Mouse (Mus musculus) lung, postnatal 4 days (tissue): ENCODE data around the gene Soat2.

Experiments
- DNase-seq, 2 experiments: peaks; one replicate each; pipeline ENCODE4 v3.0.0; 2021

Gene Soat2

DNA sequence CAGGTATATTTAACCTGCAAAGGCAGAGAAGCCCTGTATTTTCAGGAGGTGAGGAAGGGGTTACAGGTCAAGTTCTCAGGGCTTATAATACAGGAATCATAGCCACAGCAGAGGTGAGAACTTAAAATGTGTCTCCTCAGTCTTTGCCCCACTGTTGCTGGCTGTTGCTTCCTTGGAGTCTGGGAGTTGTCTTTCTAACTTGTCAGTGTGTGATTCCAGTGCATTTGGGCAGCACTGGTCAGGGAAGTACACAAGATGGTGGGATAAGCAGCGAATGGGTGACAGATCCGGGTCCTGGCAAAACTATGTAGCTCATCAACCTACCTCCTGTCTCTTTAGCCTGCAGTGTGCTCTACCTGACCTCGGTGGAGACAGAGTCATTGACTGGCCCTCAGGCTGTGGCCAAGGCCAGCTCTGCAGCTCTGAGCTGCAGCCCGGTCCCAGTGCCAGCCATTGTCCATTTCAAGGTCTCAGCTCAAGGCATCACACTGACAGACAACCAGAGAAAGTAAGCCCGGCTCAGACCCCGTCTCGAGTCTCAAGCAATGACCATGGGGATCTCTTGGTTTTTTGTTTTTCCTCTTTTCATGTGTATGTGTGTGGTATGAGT lies 35.6 kb upstream of the Soat2 start:
- DNase-seq = no peak

DNA sequence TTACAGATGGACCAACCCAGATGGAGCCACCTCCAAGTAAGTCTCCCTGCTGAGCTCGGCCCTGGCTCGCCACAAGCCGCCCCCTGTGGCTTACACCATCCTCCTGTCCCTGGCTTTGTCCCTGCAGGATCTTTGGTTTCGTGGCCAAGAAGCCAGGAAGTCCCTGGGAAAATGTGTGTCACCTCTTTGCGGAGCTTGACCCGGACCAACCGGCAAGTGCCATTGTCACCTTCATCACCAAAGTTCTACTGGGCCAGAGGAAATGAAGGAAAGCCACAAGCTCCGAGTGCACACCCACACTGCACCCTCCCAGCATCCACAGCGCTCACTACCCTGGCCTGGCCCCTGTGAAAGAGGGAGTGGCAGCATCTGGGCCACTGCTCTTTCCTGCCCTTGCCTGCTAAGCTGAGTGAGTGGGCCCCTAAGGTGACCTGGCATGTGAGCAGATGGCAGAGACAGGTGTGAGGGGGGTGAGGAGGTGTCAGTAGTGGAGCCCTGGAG lies 34.5 kb upstream of the Soat2 start:
- DNase-seq = no peak

DNA sequence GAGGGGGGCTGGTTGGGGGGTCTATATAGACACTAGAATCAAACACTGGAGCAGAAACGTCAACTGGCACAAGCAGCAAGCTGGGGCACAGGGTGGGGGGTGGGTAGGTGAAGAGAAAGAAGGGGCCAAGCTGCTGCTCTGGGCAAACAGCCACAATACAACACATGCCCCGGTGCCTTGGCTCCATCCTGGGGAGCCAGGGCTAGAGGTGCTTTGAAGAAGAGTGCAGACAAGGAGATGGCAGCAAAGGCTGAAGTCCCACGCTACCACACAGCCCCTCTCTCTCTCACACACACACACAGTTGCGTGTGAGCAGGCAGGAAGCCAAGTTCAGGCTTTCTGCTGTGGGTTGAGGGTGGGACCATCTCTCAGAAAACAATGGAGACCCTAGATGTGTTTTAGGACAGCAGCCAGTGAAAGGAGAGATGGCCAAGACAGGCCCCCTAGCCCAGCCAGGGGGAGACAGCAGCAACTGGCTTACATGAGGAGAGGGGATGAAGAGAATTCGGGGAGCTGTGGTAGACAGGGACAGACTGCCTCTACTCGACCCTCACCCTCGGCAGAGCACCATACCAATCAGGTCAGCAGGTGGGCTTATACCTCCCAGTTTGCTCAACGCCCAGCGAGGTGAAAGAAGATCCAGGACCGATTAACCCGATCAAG lies 33.4 kb upstream of the Soat2 start:
- no peak for DNase-seq

DNA sequence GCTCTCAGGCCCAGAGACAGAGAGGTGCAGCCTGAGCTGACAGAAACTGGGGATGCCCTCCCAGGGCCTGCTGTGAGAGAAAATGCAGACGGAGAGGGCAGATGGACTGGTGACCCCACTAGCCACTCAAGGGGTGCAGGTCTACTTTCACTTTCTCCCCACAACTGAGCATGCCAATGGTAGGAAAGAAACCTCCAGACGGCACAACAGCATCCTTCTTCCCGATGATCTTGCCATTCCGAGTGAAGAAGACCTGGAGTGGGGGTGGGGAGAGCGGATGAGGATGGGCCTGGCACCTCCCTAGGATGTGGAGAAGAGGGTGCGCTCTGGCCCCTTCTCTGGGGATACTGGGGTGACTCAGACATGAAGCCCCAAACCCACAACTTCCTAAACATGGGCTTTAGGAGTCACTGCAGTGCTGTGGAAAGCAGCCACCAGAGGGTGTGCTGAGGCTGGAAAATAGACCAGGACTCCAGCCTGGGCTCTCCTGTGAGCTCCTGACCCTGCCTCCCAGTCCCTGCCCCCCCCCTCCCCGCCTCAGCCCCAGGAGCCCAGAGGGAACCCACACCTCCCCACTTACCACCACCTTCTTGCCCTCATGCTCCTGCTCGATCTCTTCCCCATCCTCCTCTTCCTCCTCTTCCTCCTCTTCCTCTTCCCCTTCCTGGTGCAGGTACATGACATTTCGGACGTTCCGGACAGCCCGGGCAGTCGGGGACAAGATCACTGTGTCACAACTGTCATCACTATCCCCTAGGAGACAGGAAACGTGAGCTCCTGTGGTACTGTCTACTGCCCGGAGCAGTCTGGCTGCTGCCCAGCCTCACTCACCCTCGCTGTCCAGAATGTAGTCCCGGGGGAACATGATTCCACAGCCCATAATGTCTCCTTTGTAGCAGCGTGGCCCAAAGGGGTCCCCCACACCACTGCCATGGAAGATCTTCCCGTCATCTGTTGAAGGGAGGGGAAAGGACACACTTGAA lies 32.6 kb upstream of the Soat2 start:
- peak; percentile 49 to 50 for DNase-seq

DNA sequence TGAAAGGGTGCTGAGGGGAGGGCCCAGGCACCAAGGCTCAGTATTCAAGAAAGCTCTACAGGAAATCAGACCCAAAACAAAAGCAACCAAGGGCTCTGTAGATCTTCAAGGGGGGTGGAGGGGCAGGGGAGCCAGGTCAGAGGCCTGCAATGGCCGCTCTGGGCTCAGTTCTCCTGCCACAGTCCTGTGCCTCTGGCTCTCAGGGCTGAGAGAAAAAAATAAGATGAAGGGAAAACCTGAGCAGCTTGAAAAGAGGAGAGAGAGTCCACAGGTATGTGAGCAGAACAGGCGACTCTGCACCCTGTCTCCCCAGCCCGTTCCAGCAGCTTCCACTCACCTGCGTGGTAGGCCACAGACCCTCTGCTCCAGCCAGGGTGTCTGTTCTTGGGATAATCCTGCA lies 31.7 kb upstream of the Soat2 start:
- no peak for DNase-seq

DNA sequence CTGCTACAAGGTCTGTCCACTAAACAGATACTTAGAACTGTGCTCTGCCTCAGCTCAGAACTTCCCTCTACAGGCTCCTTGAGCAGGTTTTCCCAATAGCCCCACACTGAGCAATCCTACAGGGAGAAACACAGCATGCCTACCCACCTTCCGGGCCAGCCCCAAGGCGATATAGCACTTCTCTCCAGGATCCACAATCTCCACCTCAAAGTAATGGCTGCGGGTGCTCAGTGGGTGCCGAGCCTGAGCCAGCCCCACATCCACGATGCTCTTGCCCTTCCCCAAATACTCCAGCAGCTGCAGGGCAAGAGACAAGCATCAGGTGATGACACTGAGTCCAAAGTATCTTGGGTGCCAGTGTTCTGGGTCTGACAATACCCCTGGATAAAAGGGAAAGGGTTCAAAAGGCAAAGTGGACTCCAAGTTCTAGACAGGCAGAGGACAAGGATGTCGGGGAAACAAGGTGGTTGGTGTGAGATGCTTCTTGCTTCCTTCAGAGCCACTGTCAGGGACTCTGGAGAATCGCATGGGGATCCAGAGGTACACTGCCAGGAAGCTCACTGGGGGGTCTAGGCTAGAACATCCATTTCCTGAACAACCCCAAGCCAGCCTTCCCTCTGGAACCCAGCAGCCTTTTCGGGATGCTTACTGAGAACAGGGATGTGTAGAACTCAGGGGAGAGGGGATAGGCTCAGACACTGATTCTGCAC lies 31.1 kb upstream of the Soat2 start:
- no peak for DNase-seq

DNA sequence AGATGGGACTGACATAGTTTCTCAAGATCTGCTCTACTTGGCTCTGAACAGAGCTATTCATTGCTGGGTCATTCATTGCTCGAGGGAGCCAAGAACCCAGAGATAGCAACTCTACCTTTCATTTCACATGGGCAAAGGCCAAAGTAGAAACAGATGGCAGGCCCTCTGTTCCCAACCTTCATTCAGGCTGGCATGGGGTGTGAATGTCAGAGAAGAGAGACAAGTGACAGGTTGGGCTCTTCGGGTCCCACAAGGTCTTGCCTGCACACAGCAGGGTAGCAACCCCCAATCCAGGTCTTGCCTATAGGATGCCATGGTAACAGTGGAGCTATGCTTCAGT lies 30.5 kb upstream of the Soat2 start:
- no peak for DNase-seq

DNA sequence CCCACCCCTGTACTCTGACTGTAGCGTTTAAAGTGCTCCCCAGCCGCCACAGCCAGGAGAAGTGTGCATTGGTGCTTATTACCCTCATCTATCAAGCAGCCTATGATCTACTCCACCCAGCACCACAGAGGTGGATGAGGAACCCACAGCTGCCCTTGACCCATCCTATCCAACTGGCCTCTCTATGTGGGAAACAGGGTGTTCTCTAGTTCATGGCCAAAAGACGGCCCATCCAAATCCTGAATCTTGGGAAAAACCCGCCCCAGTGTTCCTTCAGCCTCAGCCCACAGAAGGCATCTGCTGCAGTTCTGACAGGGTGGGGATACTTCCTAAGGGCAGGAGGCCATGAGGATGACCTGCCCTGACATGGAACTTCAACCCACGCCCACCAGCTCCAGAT lies 29.8 kb upstream of the Soat2 start:
- DNase-seq = no peak

DNA sequence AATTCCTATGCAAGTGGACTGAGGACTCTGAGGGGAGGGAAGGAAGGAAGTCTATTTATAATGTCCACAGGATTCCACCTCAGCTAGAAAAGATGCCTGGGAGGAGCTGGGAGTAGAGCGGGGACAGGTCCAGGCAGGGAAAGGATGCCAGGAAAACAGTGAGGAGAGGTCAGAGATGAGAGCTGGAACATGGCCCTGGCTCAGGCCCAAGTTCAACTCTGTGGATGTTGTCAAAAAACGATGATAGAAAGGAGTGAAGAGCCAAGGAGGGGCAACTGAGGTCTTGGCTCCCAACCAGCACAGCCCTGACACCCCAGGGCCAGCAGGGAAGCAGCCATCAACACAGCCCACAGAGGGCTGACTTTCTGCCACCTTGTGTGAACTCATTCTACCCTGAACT lies 24.0 kb upstream of the Soat2 start:
- DNase-seq = peak; percentile 34 to 66

DNA sequence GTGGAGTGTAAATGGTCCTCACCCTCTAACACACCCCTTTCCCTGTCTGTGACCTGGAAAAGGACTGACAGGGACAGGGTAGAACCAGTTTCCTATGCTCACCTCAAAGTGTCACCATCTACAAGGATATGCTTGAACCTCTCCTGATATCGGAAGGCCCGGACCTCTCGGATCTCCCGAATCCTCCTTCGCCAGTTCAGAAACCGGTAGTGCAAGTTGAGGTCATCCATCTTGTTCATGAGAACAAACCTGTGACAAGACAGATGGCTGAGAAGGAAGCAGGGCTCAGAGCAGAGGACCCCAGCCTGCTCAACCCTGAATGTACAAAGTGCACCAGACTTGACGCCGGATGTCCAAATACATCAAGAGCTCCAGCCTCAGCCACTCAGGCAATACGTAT lies 17.0 kb upstream of the Soat2 start:
- no peak for DNase-seq

DNA sequence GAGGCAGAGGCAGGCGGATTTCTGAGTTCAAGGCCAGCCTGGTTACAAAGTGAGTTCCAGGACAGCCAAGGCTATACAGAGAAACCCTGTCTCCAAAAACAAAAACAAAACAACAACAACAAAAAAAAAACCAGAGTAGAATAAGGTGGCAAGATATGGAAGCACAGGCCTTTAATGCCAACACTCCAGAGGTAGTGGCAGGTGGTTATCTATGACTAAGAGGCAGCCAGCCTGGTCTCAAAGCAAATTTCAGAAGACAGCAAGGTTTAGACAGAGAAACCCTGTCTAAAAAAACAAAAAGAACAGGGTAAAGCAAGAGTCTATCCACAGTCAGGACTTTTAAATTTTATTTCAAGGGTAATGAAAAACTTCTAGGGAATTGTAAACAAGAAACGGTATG lies 15.6 kb upstream of the Soat2 start:
- DNase-seq = no peak

DNA sequence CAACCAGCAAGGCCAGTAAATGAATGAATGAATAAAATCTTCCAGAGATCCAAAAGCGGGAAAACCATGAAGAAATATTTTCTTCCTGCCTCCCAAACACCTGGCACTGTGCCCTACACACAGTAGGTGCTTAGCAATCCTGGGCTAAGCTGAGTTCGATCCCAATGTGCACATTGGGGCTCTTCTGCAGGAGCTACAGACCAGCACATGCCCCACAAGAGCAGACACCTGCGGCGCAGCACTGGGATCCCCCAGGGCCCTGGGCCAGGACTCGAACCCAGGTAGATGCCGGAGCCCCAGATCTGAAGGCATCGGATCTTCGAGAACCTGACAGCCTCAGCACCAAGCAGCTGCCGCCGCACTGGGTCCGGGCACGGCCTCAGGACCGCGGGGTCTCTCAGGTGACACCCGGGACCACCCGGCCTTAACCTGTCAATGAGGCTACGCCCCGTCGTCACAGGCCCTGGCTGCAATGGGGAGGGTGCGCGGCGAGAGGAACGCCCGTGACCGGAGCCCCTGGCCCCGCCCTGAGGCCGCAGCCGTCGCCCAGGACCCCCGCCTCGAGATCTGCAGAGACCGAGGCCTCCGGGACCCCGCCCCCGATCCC lies 14.7 kb upstream of the Soat2 start:
- no peak for DNase-seq

DNA sequence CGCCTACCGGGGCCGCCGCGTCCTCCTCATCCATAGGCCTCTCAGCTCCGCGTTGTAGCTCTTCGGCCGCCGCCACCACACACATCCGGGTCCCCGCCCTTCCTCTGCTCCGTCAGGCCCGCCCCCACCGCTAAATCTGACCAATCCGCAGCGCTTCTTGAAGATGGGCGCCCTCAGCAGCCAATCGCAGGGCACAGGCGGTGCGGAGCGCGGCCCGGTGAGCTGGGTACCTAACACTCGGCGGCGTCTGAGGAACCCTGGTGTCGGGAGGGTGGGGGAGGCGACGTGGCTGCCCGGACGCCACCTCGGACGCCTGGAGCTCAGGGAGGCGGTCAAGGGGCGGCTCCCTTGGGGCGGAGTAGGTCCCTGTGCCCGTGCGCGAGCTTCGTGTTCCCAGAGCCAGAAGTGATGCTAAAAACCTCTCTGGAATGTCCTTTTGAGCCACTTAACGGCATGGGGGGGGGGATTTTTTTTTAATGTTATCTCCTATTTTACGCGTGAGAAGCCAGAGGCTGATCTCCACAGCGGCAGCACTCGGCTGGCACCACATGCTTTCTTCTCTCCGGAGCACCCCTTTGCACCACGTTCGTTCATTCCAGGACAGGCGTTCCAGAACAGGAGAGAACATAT lies 14.1 kb upstream of the Soat2 start, which contains the start of gene Spryd3:
TSS of gene Spryd3 (minus strand) at position 106 of the 630 bp plus-strand sequence.
- DNase-seq = peak; percentile 98 to 99

DNA sequence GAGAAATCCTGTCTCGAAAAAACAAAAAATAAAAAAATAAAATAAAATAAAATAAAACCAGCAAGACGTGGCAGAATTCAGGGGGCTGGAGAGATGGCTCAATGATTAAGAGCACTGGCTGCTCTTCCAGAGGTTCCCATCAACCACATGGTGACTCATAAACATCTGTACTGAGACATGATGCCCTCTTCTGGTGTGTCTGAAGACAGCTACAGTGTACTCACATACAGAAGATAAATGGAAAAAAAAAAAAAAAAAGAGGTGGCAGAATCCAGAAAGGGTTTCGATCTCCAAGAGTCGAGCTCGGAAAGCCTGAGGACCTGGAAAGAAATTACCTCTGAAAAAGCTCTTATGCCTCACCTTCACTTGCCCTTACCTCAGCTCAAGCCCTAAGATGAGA lies 9.2 kb upstream of the Soat2 start:
- DNase-seq = no peak

DNA sequence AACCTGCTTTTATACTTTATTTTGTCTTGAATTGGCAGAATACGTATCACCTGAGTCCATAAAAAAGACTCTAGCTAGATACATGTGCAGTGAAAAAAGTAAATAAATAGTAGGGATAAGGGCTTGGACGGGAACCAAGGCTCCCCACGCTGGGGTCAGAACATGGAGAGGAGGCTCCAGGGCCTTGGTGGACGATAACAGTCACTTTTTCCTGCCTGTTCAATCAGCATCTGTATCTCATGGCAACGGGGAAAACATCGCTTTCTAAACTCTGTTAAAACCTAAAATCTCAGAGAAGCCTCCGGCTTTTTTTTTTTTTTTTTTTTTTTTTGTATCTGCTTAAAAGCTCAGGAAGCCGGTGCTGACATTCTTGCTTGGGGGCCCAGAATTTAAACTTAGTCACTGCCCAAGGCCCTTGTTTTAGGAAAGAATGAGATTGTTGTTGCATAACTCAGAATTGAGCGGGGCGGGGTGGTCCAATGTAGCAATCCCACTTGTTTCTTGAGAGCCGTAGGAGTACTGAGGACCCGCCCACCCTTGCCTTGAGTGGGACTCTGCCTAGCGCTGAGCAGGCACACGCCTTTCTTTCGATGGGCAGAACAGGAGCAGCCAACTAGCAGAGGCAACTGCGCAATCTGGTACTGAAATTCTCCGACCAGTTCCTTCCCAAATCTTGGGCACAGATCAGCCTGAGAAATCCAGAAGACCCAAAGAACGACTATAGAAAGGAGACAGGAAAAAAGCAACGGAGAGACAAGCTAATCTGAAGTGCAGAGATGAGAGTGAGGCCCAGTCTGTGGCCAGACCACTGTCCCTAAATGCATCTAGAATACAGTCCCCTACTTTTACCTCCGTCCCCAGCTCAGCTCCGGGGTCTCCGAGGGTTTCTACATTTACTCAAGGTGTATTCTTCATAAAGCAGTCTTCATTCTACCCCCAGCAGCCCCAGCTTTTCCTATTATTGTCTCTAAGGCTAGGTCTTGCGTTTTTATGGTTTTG lies 7.1 kb upstream of the Soat2 start:
- DNase-seq = peak; percentile 80 to 89

DNA sequence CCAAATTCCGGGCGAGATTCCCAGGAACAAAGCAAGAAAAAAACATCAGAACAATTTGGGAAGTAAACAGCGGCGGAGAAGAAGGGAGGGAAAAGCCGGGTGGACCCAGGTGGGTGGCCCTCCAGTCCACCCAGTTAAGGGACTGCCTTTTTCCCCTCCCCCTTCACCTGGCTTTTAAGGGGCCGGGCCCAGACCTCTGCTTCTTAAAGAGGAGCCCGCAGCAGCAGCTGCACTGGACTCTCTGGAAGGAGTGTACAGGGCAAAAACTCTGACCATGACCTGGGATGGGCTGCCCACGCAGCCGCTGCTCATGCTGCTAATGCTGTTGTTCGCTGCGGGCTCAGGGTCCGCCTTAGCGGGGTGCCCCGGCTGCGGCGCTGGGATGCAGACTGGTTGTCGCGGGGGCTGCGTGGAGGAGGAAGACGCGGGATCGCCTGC lies 6.0 kb upstream of the Soat2 start, which contains the start of gene Igfbp6:
TSS of gene Igfbp6 (plus strand) at position 89 of the 438 bp plus-strand sequence.
- DNase-seq = peak in 1 of 2 experiments; percentile 35

DNA sequence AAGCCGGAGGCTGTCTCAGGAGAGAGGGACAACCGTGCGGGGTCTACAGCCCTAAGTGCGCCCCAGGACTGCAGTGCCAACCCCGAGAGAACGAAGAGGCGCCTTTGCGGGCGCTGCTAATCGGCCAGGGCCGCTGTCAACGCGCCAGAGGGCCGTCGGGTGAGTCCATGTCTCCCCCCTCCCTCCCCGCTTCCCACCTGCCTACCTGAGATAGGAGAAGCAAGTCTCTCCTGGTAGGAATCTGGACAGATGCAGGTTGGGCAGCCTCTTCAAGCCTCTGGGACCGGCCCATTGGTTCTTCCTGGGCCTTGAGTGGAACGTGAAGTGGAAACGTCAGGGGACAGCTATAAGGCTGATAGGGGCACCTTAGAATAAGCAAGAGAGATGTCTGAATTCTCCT lies 5.6 kb upstream of the Soat2 start:
- DNase-seq = no peak

DNA sequence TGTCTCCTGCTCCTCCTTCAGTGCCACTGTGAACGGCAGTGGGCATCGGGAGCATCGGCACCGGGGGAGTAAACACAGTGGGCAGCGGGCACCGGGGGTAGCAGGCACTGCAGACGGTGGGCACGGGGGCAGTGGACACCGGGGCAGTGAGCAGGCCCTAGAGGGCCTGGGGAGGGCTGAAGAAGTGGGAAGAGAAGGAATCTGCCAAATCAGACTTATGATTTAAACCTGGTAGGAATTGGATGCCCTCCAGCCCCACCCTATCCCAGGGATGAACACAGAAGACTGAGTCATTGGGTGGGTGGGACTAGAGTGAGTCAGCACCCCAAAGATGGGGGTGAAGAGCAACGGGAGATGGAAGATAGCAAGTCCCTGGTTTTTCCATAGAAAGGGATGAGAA lies 5.0 kb upstream of the Soat2 start:
- DNase-seq = no peak

DNA sequence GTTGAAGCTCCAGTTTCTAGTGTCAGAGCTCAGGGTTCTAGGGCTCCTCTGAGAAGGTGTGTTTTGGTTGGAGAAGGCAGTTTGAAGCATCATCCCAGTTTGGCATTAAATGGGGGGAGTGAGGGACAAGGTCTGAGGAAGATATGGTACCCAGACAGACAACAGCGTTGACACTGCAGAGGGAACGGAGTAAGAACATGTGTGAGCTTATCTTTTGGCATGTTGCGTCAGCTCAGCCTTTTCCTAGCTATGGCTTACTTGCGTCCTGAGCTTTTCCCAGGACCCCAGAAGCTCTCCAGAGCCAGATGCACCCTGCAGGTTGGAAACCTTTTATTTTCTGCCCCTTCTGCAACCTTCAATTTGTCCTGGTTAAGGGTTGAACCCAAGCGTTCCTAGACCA lies 4.2 kb upstream of the Soat2 start:
- DNase-seq = no peak

DNA sequence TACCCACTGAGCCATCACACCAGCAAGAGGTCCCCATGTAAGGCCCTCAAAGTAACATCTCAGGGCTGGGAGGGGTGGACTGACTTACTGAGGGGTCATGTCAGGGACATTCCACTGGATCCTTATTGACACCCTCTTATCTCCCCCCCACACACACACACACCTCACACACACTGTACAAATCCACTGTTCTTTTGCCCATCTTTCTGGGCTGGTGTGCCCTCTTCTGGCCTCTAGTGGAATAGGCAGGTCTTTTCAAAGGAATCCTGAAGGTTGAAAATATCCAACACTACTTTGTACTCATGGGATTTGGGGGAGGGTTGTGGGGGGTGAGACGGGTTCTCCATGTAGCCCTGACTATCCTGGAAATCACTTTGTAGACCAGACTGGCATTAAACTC lies 3.4 kb upstream of the Soat2 start:
- DNase-seq = peak; percentile 41 to 58
